Comparison of ENCODE assay signal across 10 mouse cellular contexts in the genomic region with DNA sequence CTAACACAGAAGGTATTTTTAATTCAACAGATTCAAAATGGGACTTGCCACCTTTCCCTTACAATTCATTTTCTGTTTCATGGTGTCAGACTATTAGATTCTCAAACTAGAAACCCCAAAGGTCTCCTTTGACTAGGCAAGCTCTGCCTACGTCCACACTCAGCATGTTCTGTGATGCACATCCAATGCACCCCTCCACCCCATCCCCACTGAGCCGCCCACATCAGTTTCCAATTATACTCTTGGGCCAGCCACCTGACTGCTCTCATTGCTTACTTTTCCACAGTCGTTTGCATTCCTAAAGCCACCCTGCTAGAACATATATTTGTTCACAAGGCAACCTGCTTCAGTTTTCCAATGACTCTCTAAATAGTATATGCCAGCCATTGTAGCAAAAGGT.
"Had no signal": no experiment of that assay in that cellular context is flagged by ENCODE, and none has a peak within 500 bp of the region (broad histone marks: within the 10 kb centered on the region; RNA-seq: fewer than 3 reads in every experiment).

No protein-coding gene starts in this region.

- H3K27me3 ChIP-seq: limb, embryonic 13.5 days; midbrain, embryonic 12.5 days had no signal

- H3K9ac ChIP-seq: limb, embryonic 13.5 days; liver, embryonic 14.5 days; midbrain, embryonic 12.5 days had no signal

- ATAC-seq: midbrain, embryonic 16.5 days had no signal

- DNase-seq: kidney, adult 18-20 months; kidney, postnatal 14 days; lung, adult 18-20 months; thymus, adult 2 months; thymus, postnatal 25 days had no signal

- H3K36me3 ChIP-seq: limb, embryonic 13.5 days; midbrain, embryonic 12.5 days had no signal

- H3K9me3 ChIP-seq: limb, embryonic 13.5 days; midbrain, embryonic 12.5 days had no signal

- H3K4me2 ChIP-seq: limb, embryonic 13.5 days; midbrain, embryonic 12.5 days had no signal

- H3K4me3 ChIP-seq: left cerebral cortex, adult 2 months; limb, embryonic 13.5 days; midbrain, embryonic 12.5 days had no signal

- H3K27ac ChIP-seq: left cerebral cortex, adult 2 months; limb, embryonic 13.5 days; liver, embryonic 14.5 days; midbrain, embryonic 12.5 days had no signal
